Mouse (Mus musculus) hindbrain, embryonic 14.5 days (tissue): ENCODE measurements around the gene Dll3. TPM values are rescaled to one million over a fixed set of nuclear protein-coding genes. Genes with fewer than 3 reads are reported as not detected.

Experiments used
- ATAC-seq: fragments of 200-750 bp; cut with Nextera tagmentation; 2 replicates; pipeline ENCODE4 v1.8.0; 2017; ENCODE audit warnings: moderate number of reproducible peaks, mild to moderate bottlenecking, moderate TSS enrichment, moderate library complexity; ENCODE audit not compliant: low FRiP score
- DNase-seq: peaks from one replicate; pipeline ENCODE4 v3.0.0-alpha.2; 2015; ENCODE audit warnings: low spot score
- H3K27ac ChIP-seq: fragments of 300-500 bp; sonication (generic); 2 replicates; pipeline ENCODE4 v1.5.1; 2014; ENCODE audit warnings: mild to moderate bottlenecking, moderate library complexity
- H3K27me3 ChIP-seq: fragments of 300-500 bp; sonication (generic); 2 replicates; pipeline ENCODE4 v1.6.1; 2014; ENCODE audit warnings: mild to moderate bottlenecking, low read length, mixed read lengths; ENCODE audit not compliant: control insufficient read depth, insufficient read depth
- H3K36me3 ChIP-seq: fragments of 300-500 bp; sonication (generic); replicated peaks from 2 replicates; pipeline ENCODE4 v1.6.1; 2014; ENCODE audit not compliant: control insufficient read depth, insufficient read depth
- H3K4me1 ChIP-seq: fragments of 300-500 bp; sonication (generic); replicated peaks from 2 replicates; pipeline ENCODE4 v1.6.1; 2014; ENCODE audit warnings: antibody characterized with exemption, low read length, mixed read lengths; ENCODE audit not compliant: control insufficient read depth, insufficient read depth
- H3K4me2 ChIP-seq: fragments of 300-500 bp; sonication (generic); replicated peaks from 2 replicates; pipeline ENCODE4 v1.6.1; 2014; ENCODE audit warnings: mild to moderate bottlenecking, moderate library complexity
- H3K4me3 ChIP-seq: fragments of 300-500 bp; sonication (generic); replicated peaks from 2 replicates; pipeline ENCODE4 v1.5.1; 2014; ENCODE audit warnings: mild to moderate bottlenecking, low read length
- H3K9ac ChIP-seq: fragments of 300-500 bp; sonication (generic); 2 replicates; pipeline ENCODE4 v1.6.1; 2014
- H3K9me3 ChIP-seq: fragments of 300-500 bp; sonication (generic); 2 replicates; pipeline ENCODE4 v1.6.1; 2016; ENCODE audit warnings: low read length; ENCODE audit not compliant: control insufficient read depth
- WGBS: fragments of 180-500 bp; shearing (Covaris S2); extraction: QIAGEN DNeasy Blood & Tissue Kit; methylation state at CpG from one replicate; pipeline ENCODE4 v1.1.7; 2014; 5-methylcytosine and 5-hydroxymethylcytosine counted together
- polyA plus RNA-seq: library from polyadenylated mRNA; unstranded; fragments of >200 nt; fragmentation: Nextera tagmentation; extraction: Ambion mirVana; gene quantifications from 2 replicates; pipeline ENCODE4 v1.2.1, GENCODE M21; 2014

Dll3 gene
- polyA plus RNA-seq, 1 experiment from 2014 or later = 19.1 TPM

- H3K27ac ChIP-seq = peak within 1 kb of the TSS; percentile 89
- peaks cover 12% of the 10 kb centered on the region; the same call in 1 of the 2 replicates for H3K36me3 ChIP-seq
- H3K27me3 ChIP-seq = no peaks in the 10 kb centered on the region
- peak within 1 kb of the TSS; percentile 94 for H3K9ac ChIP-seq
- DNase-seq (peak; percentile 99), ATAC-seq (peak; percentile 99)
- H3K4me2 ChIP-seq = peak within 1 kb of the TSS; percentile 93
- H3K4me1 ChIP-seq = peaks cover 14% of the 10 kb centered on the region
- under 1% methylated on average over 77 of the region's 77 CpGs for WGBS
- no peaks in the 10 kb centered on the region for H3K9me3 ChIP-seq
- H3K4me3 ChIP-seq = peak within 1 kb of the TSS; percentile 88
Observed at GRCm38 (mm10) chr7:28338108-28338998, 36.3 kb upstream of the Dll3 start, which contains the start of gene Supt5. Gene Supt5 (minus strand): TSS chr7:28338746.

GRCm38 (mm10) chr7:28335471-28335870 is 33.4 kb upstream of the Dll3 start:
- WGBS = 89% methylated on average over 2 of the region's 2 CpGs
- no peak for DNase-seq
- Histone ChIP-seq H3K4me2 (no peak overlapping the region), H3K9me3 (no peaks in the 10 kb centered on the region), H3K27ac (no peak overlapping the region), H3K9ac (no peak overlapping the region), H3K36me3 (peaks cover 30% of the 10 kb centered on the region), H3K4me3 (no peak overlapping the region), H3K4me1 (peaks cover 14% of the 10 kb centered on the region), H3K27me3 (no peaks in the 10 kb centered on the region)
- no peak for ATAC-seq

- H3K9ac ChIP-seq = no peak overlapping the region
- no peak overlapping the region for H3K4me2 ChIP-seq
- H3K4me1 ChIP-seq = peaks cover 14% of the 10 kb centered on the region
- no peak overlapping the region for H3K27ac ChIP-seq
- H3K36me3 ChIP-seq = peaks cover 39% of the 10 kb centered on the region
- no peaks in the 10 kb centered on the region for H3K27me3 ChIP-seq
- WGBS = 92% methylated on average over 4 of the region's 4 CpGs
- no peak for ATAC-seq
- H3K9me3 ChIP-seq = no peaks in the 10 kb centered on the region
- no peak overlapping the region for H3K4me3 ChIP-seq
- DNase-seq = no peak
Observed at GRCm38 (mm10) chr7:28334534-28334933, 32.5 kb upstream of the Dll3 start.

- DNase-seq (no peak), ATAC-seq (no peak)
- Histone ChIP-seq H3K9ac (no peak overlapping the region), H3K27me3 (no peaks in the 10 kb centered on the region), H3K4me2 (no peak overlapping the region), H3K4me1 (no peaks in the 10 kb centered on the region), H3K4me3 (no peak overlapping the region), H3K27ac (no peak overlapping the region), H3K9me3 (no peaks in the 10 kb centered on the region), H3K36me3 (peaks cover 90% of the 10 kb centered on the region)
- WGBS = 97% methylated on average over 2 of the region's 2 CpGs
Observed at GRCm38 (mm10) chr7:28328260-28328659, 26.2 kb upstream of the Dll3 start.

GRCm38 (mm10) chr7:28326457-28326856 is 24.4 kb upstream of the Dll3 start:
- no peak for ATAC-seq
- 85% methylated on average over 4 of the region's 4 CpGs for WGBS
- no peak for DNase-seq
- H3K4me1 ChIP-seq = no peaks in the 10 kb centered on the region
- no peaks in the 10 kb centered on the region for H3K9me3 ChIP-seq
- no peak overlapping the region for H3K4me2 ChIP-seq
- no peak overlapping the region for H3K4me3 ChIP-seq
- H3K9ac ChIP-seq = no peak overlapping the region
- H3K27me3 ChIP-seq = no peaks in the 10 kb centered on the region
- H3K36me3 ChIP-seq = peaks cover 100% of the 10 kb centered on the region
- H3K27ac ChIP-seq = no peak overlapping the region

GRCm38 (mm10) chr7:28325293-28325692 is 23.3 kb upstream of the Dll3 start:
- ATAC-seq = no peak
- 97% methylated on average over 8 of the region's 8 CpGs for WGBS

GRCm38 (mm10) chr7:28321974-28322720 is 20.1 kb upstream of the Dll3 start:
- ATAC-seq (no peak), DNase-seq (no peak)
- H3K27ac ChIP-seq = no peak overlapping the region
- H3K9me3 ChIP-seq = no peaks in the 10 kb centered on the region
- H3K36me3 ChIP-seq = peaks cover 100% of the 10 kb centered on the region
- H3K4me2 ChIP-seq = no peak overlapping the region
- no peak overlapping the region for H3K4me3 ChIP-seq
- H3K9ac ChIP-seq = no peak overlapping the region
- WGBS = 97% methylated on average over 15 of the region's 15 CpGs
- H3K4me1 ChIP-seq = no peaks in the 10 kb centered on the region
- H3K27me3 ChIP-seq = no peaks in the 10 kb centered on the region

More at GRCm38 (mm10) chr7:28325293-28325692, 23.3 kb upstream of the Dll3 start:
- no peak for DNase-seq
- H3K27ac ChIP-seq = no peak overlapping the region
- H3K9ac ChIP-seq = no peak overlapping the region
- no peak overlapping the region for H3K4me3 ChIP-seq
- H3K36me3 ChIP-seq = peaks cover 100% of the 10 kb centered on the region
- H3K4me1 ChIP-seq = no peaks in the 10 kb centered on the region
- no peak overlapping the region for H3K4me2 ChIP-seq
- H3K9me3 ChIP-seq = no peaks in the 10 kb centered on the region
- no peaks in the 10 kb centered on the region for H3K27me3 ChIP-seq

- no peak overlapping the region for H3K9ac ChIP-seq
- 94% methylated on average over 17 of the region's 17 CpGs for WGBS
- peaks cover 99% of the 10 kb centered on the region for H3K36me3 ChIP-seq
- no peak overlapping the region for H3K4me2 ChIP-seq
- no peaks in the 10 kb centered on the region for H3K27me3 ChIP-seq
- H3K4me1 ChIP-seq = no peaks in the 10 kb centered on the region
- DNase-seq (no peak), ATAC-seq (no peak)
- H3K4me3 ChIP-seq = no peak overlapping the region
- H3K27ac ChIP-seq = no peak overlapping the region
- no peaks in the 10 kb centered on the region for H3K9me3 ChIP-seq
Observed at GRCm38 (mm10) chr7:28318714-28319113, 16.7 kb upstream of the Dll3 start.

- Histone ChIP-seq H3K27me3 (no peaks in the 10 kb centered on the region), H3K4me3 (no peak overlapping the region), H3K36me3 (peaks cover 93% of the 10 kb centered on the region), H3K4me2 (no peak overlapping the region), H3K9me3 (no peaks in the 10 kb centered on the region), H3K4me1 (no peaks in the 10 kb centered on the region), H3K27ac (no peak overlapping the region), H3K9ac (no peak overlapping the region)
- DNase-seq (no peak), ATAC-seq (no peak)
- WGBS = 91% methylated on average over 3 of the region's 3 CpGs
Observed at GRCm38 (mm10) chr7:28318036-28318435, 16.0 kb upstream of the Dll3 start.
